Mouse (Mus musculus) hindbrain, embryonic 14.5 days (tissue): ENCODE results near the gene Fam129a. TPM values are rescaled to one million over a fixed set of nuclear protein-coding genes. Genes with fewer than 3 reads are reported as not detected.

Experiments used
- ATAC-seq: fragments of 200-750 bp; cut with Nextera tagmentation; 2 replicates; pipeline ENCODE4 v1.8.0; 2017; ENCODE audit warnings: moderate number of reproducible peaks, mild to moderate bottlenecking, moderate TSS enrichment, moderate library complexity; ENCODE audit not compliant: low FRiP score
- DNase-seq: peaks from one replicate; pipeline ENCODE4 v3.0.0-alpha.2; 2015; ENCODE audit warnings: low spot score
- H3K27ac ChIP-seq: fragments of 300-500 bp; sonication (generic); 2 replicates; pipeline ENCODE4 v1.5.1; 2014; ENCODE audit warnings: mild to moderate bottlenecking, moderate library complexity
- H3K27me3 ChIP-seq: fragments of 300-500 bp; sonication (generic); 2 replicates; pipeline ENCODE4 v1.6.1; 2014; ENCODE audit warnings: mild to moderate bottlenecking, low read length, mixed read lengths; ENCODE audit not compliant: control insufficient read depth, insufficient read depth
- H3K36me3 ChIP-seq: fragments of 300-500 bp; sonication (generic); replicated peaks from 2 replicates; pipeline ENCODE4 v1.6.1; 2014; ENCODE audit not compliant: control insufficient read depth, insufficient read depth
- H3K4me1 ChIP-seq: fragments of 300-500 bp; sonication (generic); replicated peaks from 2 replicates; pipeline ENCODE4 v1.6.1; 2014; ENCODE audit warnings: antibody characterized with exemption, low read length, mixed read lengths; ENCODE audit not compliant: control insufficient read depth, insufficient read depth
- H3K4me2 ChIP-seq: fragments of 300-500 bp; sonication (generic); replicated peaks from 2 replicates; pipeline ENCODE4 v1.6.1; 2014; ENCODE audit warnings: mild to moderate bottlenecking, moderate library complexity
- H3K4me3 ChIP-seq: fragments of 300-500 bp; sonication (generic); replicated peaks from 2 replicates; pipeline ENCODE4 v1.5.1; 2014; ENCODE audit warnings: mild to moderate bottlenecking, low read length
- H3K9ac ChIP-seq: fragments of 300-500 bp; sonication (generic); 2 replicates; pipeline ENCODE4 v1.6.1; 2014
- H3K9me3 ChIP-seq: fragments of 300-500 bp; sonication (generic); 2 replicates; pipeline ENCODE4 v1.6.1; 2016; ENCODE audit warnings: low read length; ENCODE audit not compliant: control insufficient read depth
- WGBS: fragments of 180-500 bp; shearing (Covaris S2); extraction: QIAGEN DNeasy Blood & Tissue Kit; methylation state at CpG from one replicate; pipeline ENCODE4 v1.1.7; 2014; 5-methylcytosine and 5-hydroxymethylcytosine counted together
- polyA plus RNA-seq: library from polyadenylated mRNA; unstranded; fragments of >200 nt; fragmentation: Nextera tagmentation; extraction: Ambion mirVana; gene quantifications from 2 replicates; pipeline ENCODE4 v1.2.1, GENCODE M21; 2014

Gene Fam129a
- polyA plus RNA-seq, 1 experiment from 2014 or later = 0.99 TPM

GRCm38 (mm10) chr1:151618251-151618650, 47.3 kb downstream of the Fam129a start:
- H3K4me1 ChIP-seq = no peaks in the 10 kb centered on the region
- H3K9ac ChIP-seq = no peak overlapping the region
- no peak overlapping the region for H3K27ac ChIP-seq
- ATAC-seq = no peak
- H3K4me3 ChIP-seq = no peak overlapping the region
- H3K9me3 ChIP-seq = no peaks in the 10 kb centered on the region
- WGBS = 81% methylated on average over 3 of the region's 3 CpGs
- DNase-seq = no peak
- H3K4me2 ChIP-seq = no peak overlapping the region
- no peaks in the 10 kb centered on the region for H3K36me3 ChIP-seq
- H3K27me3 ChIP-seq = no peaks in the 10 kb centered on the region

DNA sequence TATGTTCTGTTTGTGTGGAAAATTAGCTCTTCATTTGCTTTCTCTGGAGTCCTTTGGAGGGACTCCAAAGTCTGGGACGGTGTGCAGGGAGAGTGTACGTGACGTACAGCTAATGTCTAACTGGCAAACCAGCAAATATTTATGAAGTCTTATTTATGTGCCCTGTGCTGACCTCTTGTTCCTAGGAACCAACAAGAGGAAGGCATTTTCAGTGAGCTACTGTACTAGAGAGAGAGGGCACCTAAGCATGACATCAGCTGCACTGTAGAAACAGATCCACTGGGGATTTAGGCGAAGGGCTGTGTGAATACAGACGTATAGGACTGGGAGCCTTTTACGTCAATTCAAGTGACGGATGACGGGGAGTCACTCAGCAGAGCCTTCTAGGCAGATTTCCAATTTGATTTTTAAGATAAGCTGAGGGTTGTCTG, 48.3 kb downstream of the Fam129a start:
- no peaks in the 10 kb centered on the region for H3K36me3 ChIP-seq
- no peak for ATAC-seq
- H3K4me3 ChIP-seq = no peak overlapping the region
- no peaks in the 10 kb centered on the region for H3K27me3 ChIP-seq
- H3K9ac ChIP-seq = no peak overlapping the region
- no peaks in the 10 kb centered on the region for H3K9me3 ChIP-seq
- H3K4me1 ChIP-seq = no peaks in the 10 kb centered on the region
- H3K27ac ChIP-seq = no peak overlapping the region
- no peak for DNase-seq
- 60% methylated on average over 8 of the region's 8 CpGs for WGBS
- H3K4me2 ChIP-seq = no peak overlapping the region

GRCm38 (mm10) chr1:151620730-151621129, 49.7 kb downstream of the Fam129a start:
- no peak overlapping the region for H3K4me2 ChIP-seq
- H3K9ac ChIP-seq = no peak overlapping the region
- H3K27ac ChIP-seq = no peak overlapping the region
- H3K27me3 ChIP-seq = no peaks in the 10 kb centered on the region
- H3K9me3 ChIP-seq = no peaks in the 10 kb centered on the region
- H3K36me3 ChIP-seq = no peaks in the 10 kb centered on the region
- ATAC-seq (no peak), DNase-seq (no peak)
- H3K4me1 ChIP-seq = no peaks in the 10 kb centered on the region
- no peak overlapping the region for H3K4me3 ChIP-seq

DNA sequence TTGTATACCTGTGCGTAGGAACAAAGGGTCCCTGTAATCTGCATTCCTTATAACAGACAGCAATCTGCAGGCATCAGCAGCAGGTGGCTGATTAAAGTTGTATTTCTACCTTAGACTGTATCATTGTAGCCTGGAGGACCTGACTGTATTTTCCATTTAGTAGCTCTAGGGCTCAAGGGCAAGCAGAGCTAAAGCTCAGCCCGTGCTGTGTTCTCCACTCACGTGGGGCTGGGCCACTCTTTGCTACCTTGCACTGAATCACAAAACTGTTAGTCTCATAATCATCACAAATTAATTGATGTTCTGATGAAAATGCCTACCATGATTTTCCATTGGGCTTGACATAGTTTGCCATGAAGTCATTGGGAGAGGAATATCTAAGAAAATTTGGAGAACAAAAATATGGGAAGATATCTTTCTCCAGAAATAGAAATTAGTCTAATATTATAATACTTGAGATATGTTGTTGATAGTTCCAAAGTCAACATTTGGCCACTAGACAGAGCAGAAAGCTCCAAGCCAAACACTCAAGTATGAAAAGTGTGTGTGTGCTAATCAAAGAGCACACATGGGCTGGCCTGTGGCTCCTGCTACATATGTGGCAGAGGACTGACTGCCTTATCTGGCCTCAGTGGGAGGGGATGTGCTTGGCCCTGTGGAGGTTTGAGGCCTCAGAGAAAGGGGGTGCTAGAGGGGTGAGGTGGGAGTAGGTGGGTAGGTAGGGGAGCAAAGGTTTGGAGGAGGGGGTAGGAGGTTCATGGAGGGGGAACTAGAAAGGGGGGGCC, 53.6 kb downstream of the Fam129a start:
- H3K27me3 ChIP-seq = no peaks in the 10 kb centered on the region
- no peak overlapping the region for H3K4me3 ChIP-seq
- DNase-seq (no peak), ATAC-seq (no peak)
- H3K36me3 ChIP-seq = no peaks in the 10 kb centered on the region
- H3K4me2 ChIP-seq = no peak overlapping the region
- no peaks in the 10 kb centered on the region for H3K9me3 ChIP-seq
- H3K4me1 ChIP-seq = peaks cover 11% of the 10 kb centered on the region; the same call in 1 of the 2 replicates
- H3K9ac ChIP-seq = no peak overlapping the region
- WGBS = 71% methylated on average over 3 of the region's 3 CpGs
- no peak overlapping the region for H3K27ac ChIP-seq

DNA sequence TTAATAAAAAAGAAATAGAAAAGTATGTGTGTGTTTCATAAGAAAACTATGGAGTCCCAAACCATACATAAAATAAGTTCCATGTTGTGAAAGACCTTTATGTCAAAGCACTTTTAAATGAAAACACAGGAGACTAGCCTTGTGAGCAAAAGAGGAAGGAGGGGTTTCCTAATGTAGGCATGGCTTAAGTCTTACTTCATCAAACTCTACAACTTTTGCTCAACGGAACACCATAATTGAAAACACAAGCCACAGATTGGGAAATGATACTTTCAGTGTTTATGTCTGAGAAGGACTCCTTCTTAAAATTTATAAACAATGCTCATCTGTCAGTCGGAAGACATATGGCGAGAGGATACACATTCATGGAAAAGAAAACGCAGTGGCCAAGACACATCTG, 54.3 kb downstream of the Fam129a start:
- no peak overlapping the region for H3K27ac ChIP-seq
- H3K9me3 ChIP-seq = no peaks in the 10 kb centered on the region
- ATAC-seq (no peak), DNase-seq (no peak)
- H3K4me2 ChIP-seq = no peak overlapping the region
- 92% methylated on average over 4 of the region's 4 CpGs for WGBS
- H3K9ac ChIP-seq = no peak overlapping the region
- H3K36me3 ChIP-seq = no peaks in the 10 kb centered on the region
- H3K27me3 ChIP-seq = no peaks in the 10 kb centered on the region
- no peak overlapping the region for H3K4me3 ChIP-seq
- H3K4me1 ChIP-seq = peaks cover 14% of the 10 kb centered on the region; the same call in 1 of the 2 replicates

DNA sequence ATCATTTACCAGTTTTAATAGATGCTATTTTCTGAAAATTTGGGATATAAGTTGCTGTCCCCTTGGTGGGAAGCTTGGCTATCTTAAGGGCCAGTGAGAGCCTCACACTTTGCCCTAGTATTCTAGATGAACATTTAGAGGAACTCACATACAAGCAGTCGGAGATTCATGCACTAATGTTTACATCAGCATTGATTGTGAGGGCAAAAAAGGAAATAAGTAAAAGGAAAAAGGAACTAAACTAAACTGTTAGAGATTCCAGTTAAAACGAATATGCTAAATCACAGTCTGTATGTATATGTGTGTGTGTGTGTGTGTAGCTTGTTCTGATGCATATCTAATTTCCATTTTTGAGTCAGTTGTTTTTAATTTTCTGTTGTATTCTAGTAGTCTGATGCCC, 54.7 kb downstream of the Fam129a start:
- Histone ChIP-seq H3K9ac (no peak overlapping the region), H3K4me2 (no peak overlapping the region), H3K4me3 (no peak overlapping the region), H3K9me3 (no peaks in the 10 kb centered on the region), H3K27me3 (no peaks in the 10 kb centered on the region), H3K27ac (no peak overlapping the region), H3K36me3 (no peaks in the 10 kb centered on the region), H3K4me1 (peaks cover 14% of the 10 kb centered on the region; the same call in 1 of the 2 replicates)
- ATAC-seq = no peak
- no peak for DNase-seq
- WGBS = 91% methylated on average over 2 of the region's 2 CpGs

GRCm38 (mm10) chr1:151626631-151627030, 55.6 kb downstream of the Fam129a start:
- Histone ChIP-seq H3K27me3 (no peaks in the 10 kb centered on the region), H3K9ac (no peak overlapping the region), H3K27ac (no peak overlapping the region), H3K4me3 (no peak overlapping the region), H3K4me2 (no peak overlapping the region), H3K4me1 (peaks cover 20% of the 10 kb centered on the region), H3K36me3 (no peaks in the 10 kb centered on the region), H3K9me3 (no peaks in the 10 kb centered on the region)
- ATAC-seq = no peak
- DNase-seq = peak; percentile 50
- WGBS = 43% methylated on average over 4 of the region's 4 CpGs

GRCm38 (mm10) chr1:151627141-151627540, 56.2 kb downstream of the Fam129a start:
- WGBS = 77% methylated on average over 3 of the region's 3 CpGs

GRCm38 (mm10) chr1:151629591-151630250, 58.7 kb downstream of the Fam129a start:
- Histone ChIP-seq H3K9ac (no peak overlapping the region), H3K36me3 (no peaks in the 10 kb centered on the region), H3K27me3 (no peaks in the 10 kb centered on the region), H3K4me1 (peaks cover 24% of the 10 kb centered on the region), H3K27ac (peak overlapping the region; percentile 49), H3K9me3 (no peaks in the 10 kb centered on the region), H3K4me3 (no peak overlapping the region), H3K4me2 (no peak overlapping the region)
- 45% methylated on average over 7 of the region's 7 CpGs for WGBS
- peak; percentile 49; the same call in 1 of the 2 replicates for ATAC-seq
- no peak for DNase-seq

More at GRCm38 (mm10) chr1:151627141-151627540, 56.2 kb downstream of the Fam129a start:
- no peak overlapping the region for H3K27ac ChIP-seq
- H3K27me3 ChIP-seq = no peaks in the 10 kb centered on the region
- no peaks in the 10 kb centered on the region for H3K36me3 ChIP-seq
- ATAC-seq (no peak), DNase-seq (no peak)
- H3K9ac ChIP-seq = no peak overlapping the region
- no peaks in the 10 kb centered on the region for H3K9me3 ChIP-seq
- H3K4me2 ChIP-seq = no peak overlapping the region
- peaks cover 24% of the 10 kb centered on the region for H3K4me1 ChIP-seq
- no peak overlapping the region for H3K4me3 ChIP-seq
